Mouse (Mus musculus) midbrain, embryonic 15.5 days (tissue): ENCODE data around the gene Cpe. TPM values are rescaled to one million over a fixed set of nuclear protein-coding genes. Genes with fewer than 3 reads are reported as not detected.

Experiments used
- ATAC-seq: fragments of 200-750 bp; cut with Nextera tagmentation; replicated peaks from 2 replicates; pipeline ENCODE4 v1.8.0; 2017; ENCODE audit warnings: moderate TSS enrichment
- H3K27ac ChIP-seq: fragments of 300-500 bp; sonication (generic); 2 replicates; pipeline ENCODE4 v1.5.1; 2015; ENCODE audit warnings: mild to moderate bottlenecking, inconsistent platforms
- H3K27me3 ChIP-seq: fragments of 300-500 bp; sonication (generic); replicated peaks from 2 replicates; pipeline ENCODE4 v1.6.1; 2015; ENCODE audit warnings: inconsistent platforms
- H3K36me3 ChIP-seq: fragments of 300-500 bp; sonication (generic); replicated peaks from 2 replicates; pipeline ENCODE4 v1.6.1; 2015; ENCODE audit warnings: inconsistent platforms
- H3K4me1 ChIP-seq: fragments of 300-500 bp; sonication (generic); 2 replicates; pipeline ENCODE4 v1.6.1; 2015; ENCODE audit warnings: inconsistent platforms
- H3K4me2 ChIP-seq: fragments of 300-500 bp; sonication (generic); 2 replicates; pipeline ENCODE4 v1.6.1; 2015; ENCODE audit warnings: inconsistent platforms, mild to moderate bottlenecking, moderate library complexity
- H3K4me3 ChIP-seq: fragments of 300-500 bp; sonication (generic); 2 replicates; pipeline ENCODE4 v1.5.1; 2015; ENCODE audit warnings: mild to moderate bottlenecking, inconsistent platforms
- H3K9ac ChIP-seq: fragments of 300-500 bp; sonication (generic); 2 replicates; pipeline ENCODE4 v1.6.1; 2015; ENCODE audit warnings: mild to moderate bottlenecking, inconsistent platforms
- H3K9me3 ChIP-seq: fragments of 300-500 bp; sonication (generic); 2 replicates; pipeline ENCODE4 v1.6.1; 2016; ENCODE audit warnings: inconsistent platforms
- WGBS: fragments of 180-500 bp; shearing (Covaris S2); methylation state at CpG from one replicate; pipeline ENCODE4 v1.1.7; 2015; ENCODE audit warnings: mixed read lengths; 5-methylcytosine and 5-hydroxymethylcytosine counted together
- polyA plus RNA-seq: library from polyadenylated mRNA; unstranded; fragments of >200 nt; fragmentation: Nextera tagmentation; extraction: Ambion mirVana; gene quantifications from 2 replicates; pipeline ENCODE4 v1.2.1, GENCODE M21; 2015

Gene Cpe
- 862 and 895 TPM in 2 replicates for polyA plus RNA-seq

GRCm38 (mm10) chr8:64692651-64693201, at the start of gene Cpe:
Gene Cpe (minus strand): TSS chr8:64693054.
- Histone ChIP-seq H3K4me1 (peaks cover 34% of the 10 kb centered on the region), H3K4me2 (peak within 1 kb of the TSS; percentile 60), H3K9me3 (no peaks in the 10 kb centered on the region), H3K27ac (peak within 1 kb of the TSS; percentile 98), H3K4me3 (peak within 1 kb of the TSS; percentile 88), H3K9ac (peak within 1 kb of the TSS; percentile 94), H3K36me3 (no peaks in the 10 kb centered on the region), H3K27me3 (no peaks in the 10 kb centered on the region)
- ATAC-seq: peak; percentile 98
- under 1% methylated on average over 54 of the region's 54 CpGs for WGBS

GRCm38 (mm10) chr8:64740547-64741211, 47.8 kb upstream of the Cpe start:
- Histone ChIP-seq H3K4me3 (no peak overlapping the region), H3K36me3 (no peaks in the 10 kb centered on the region), H3K4me1 (no peaks in the 10 kb centered on the region), H3K9me3 (no peaks in the 10 kb centered on the region), H3K4me2 (no peak overlapping the region), H3K9ac (no peak overlapping the region), H3K27me3 (no peaks in the 10 kb centered on the region), H3K27ac (no peak overlapping the region)
- no peak for ATAC-seq
- 94% methylated on average over 13 of the region's 13 CpGs for WGBS

- H3K4me3 ChIP-seq: no peak overlapping the region
- no peaks in the 10 kb centered on the region for H3K36me3 ChIP-seq
- H3K4me1 ChIP-seq: peaks cover 6% of the 10 kb centered on the region
- no peaks in the 10 kb centered on the region for H3K27me3 ChIP-seq
- ATAC-seq: no peak
- no peak overlapping the region for H3K9ac ChIP-seq
- H3K4me2 ChIP-seq: no peak overlapping the region
- 72% methylated on average over 1 of the region's 1 CpGs for WGBS
- no peak overlapping the region for H3K27ac ChIP-seq
- no peaks in the 10 kb centered on the region for H3K9me3 ChIP-seq
Measured at GRCm38 (mm10) chr8:64738916-64739315, 46.1 kb upstream of the Cpe start.

GRCm38 (mm10) chr8:64736767-64737323, 44.0 kb upstream of the Cpe start:
- H3K4me1 ChIP-seq: peaks cover 14% of the 10 kb centered on the region
- H3K27me3 ChIP-seq: no peaks in the 10 kb centered on the region
- H3K36me3 ChIP-seq: no peaks in the 10 kb centered on the region
- H3K27ac ChIP-seq: no peak overlapping the region
- WGBS: 84% methylated on average over 3 of the region's 3 CpGs
- no peak overlapping the region for H3K9ac ChIP-seq
- no peak overlapping the region for H3K4me3 ChIP-seq
- ATAC-seq: no peak
- no peaks in the 10 kb centered on the region for H3K9me3 ChIP-seq
- H3K4me2 ChIP-seq: no peak overlapping the region

- 89% methylated on average over 8 of the region's 8 CpGs for WGBS
- no peaks in the 10 kb centered on the region for H3K27me3 ChIP-seq
- H3K9me3 ChIP-seq: no peaks in the 10 kb centered on the region
- H3K9ac ChIP-seq: no peak overlapping the region
- H3K4me2 ChIP-seq: no peak overlapping the region
- peaks cover 29% of the 10 kb centered on the region for H3K4me1 ChIP-seq
- no peak for ATAC-seq
- H3K4me3 ChIP-seq: no peak overlapping the region
- no peaks in the 10 kb centered on the region; the same call in 1 of the 2 replicates for H3K36me3 ChIP-seq
- H3K27ac ChIP-seq: 0 out of 2 replicates have a peak overlapping the region, but pooled peaks have one; percentile 49
Measured at GRCm38 (mm10) chr8:64735161-64735560, 42.3 kb upstream of the Cpe start.

GRCm38 (mm10) chr8:64733271-64733943, 40.6 kb upstream of the Cpe start, which contains the start of gene Msmo1:
Gene Msmo1 (minus strand): TSS chr8:64733792.
- Histone ChIP-seq H3K36me3 (peaks cover 5% of the 10 kb centered on the region; the same call in 1 of the 2 replicates), H3K27ac (peak within 1 kb of the TSS; percentile 92), H3K27me3 (no peaks in the 10 kb centered on the region), H3K4me3 (peak within 1 kb of the TSS; percentile 81), H3K9ac (peak within 1 kb of the TSS; percentile 75), H3K4me2 (peak within 1 kb of the TSS; percentile 51), H3K4me1 (peaks cover 44% of the 10 kb centered on the region), H3K9me3 (no peaks in the 10 kb centered on the region)
- ATAC-seq: peak; percentile 100
- WGBS: under 1% methylated on average over 60 of the region's 60 CpGs

- Histone ChIP-seq H3K9ac (peak overlapping the region; percentile 75), H3K4me3 (peak overlapping the region; percentile 81), H3K4me1 (peaks cover 50% of the 10 kb centered on the region), H3K9me3 (no peaks in the 10 kb centered on the region), H3K4me2 (peak overlapping the region; percentile 51), H3K36me3 (peaks cover 5% of the 10 kb centered on the region; the same call in 1 of the 2 replicates), H3K27me3 (no peaks in the 10 kb centered on the region), H3K27ac (peak overlapping the region; percentile 92)
- no peak for ATAC-seq
- WGBS: 8% methylated on average over 9 of the region's 9 CpGs
Measured at GRCm38 (mm10) chr8:64732596-64732995, 39.7 kb upstream of the Cpe start.

- 90% methylated on average over 7 of the region's 7 CpGs for WGBS
- H3K36me3 ChIP-seq: peaks cover 26% of the 10 kb centered on the region
- H3K27ac ChIP-seq: no peak overlapping the region
- no peak for ATAC-seq
- no peak overlapping the region for H3K9ac ChIP-seq
- H3K9me3 ChIP-seq: no peaks in the 10 kb centered on the region
- peaks cover 48% of the 10 kb centered on the region for H3K4me1 ChIP-seq
- H3K27me3 ChIP-seq: no peaks in the 10 kb centered on the region
- H3K4me2 ChIP-seq: no peak overlapping the region
- H3K4me3 ChIP-seq: no peak overlapping the region
Measured at GRCm38 (mm10) chr8:64728156-64728555, 35.3 kb upstream of the Cpe start.

- Histone ChIP-seq H3K4me1 (peaks cover 34% of the 10 kb centered on the region), H3K27ac (no peak overlapping the region), H3K4me3 (no peak overlapping the region), H3K9ac (no peak overlapping the region), H3K36me3 (peaks cover 34% of the 10 kb centered on the region), H3K4me2 (no peak overlapping the region), H3K9me3 (no peaks in the 10 kb centered on the region), H3K27me3 (no peaks in the 10 kb centered on the region)
- ATAC-seq: no peak
- WGBS: 90% methylated on average over 4 of the region's 4 CpGs
Measured at GRCm38 (mm10) chr8:64726190-64726695, 33.4 kb upstream of the Cpe start.

GRCm38 (mm10) chr8:64723206-64723605, 30.4 kb upstream of the Cpe start:
- ATAC-seq: no peak
- H3K27me3 ChIP-seq: no peaks in the 10 kb centered on the region
- H3K4me2 ChIP-seq: no peak overlapping the region
- no peaks in the 10 kb centered on the region for H3K9me3 ChIP-seq
- WGBS: 96% methylated on average over 2 of the region's 2 CpGs
- H3K4me3 ChIP-seq: no peak overlapping the region
- peaks cover 54% of the 10 kb centered on the region for H3K36me3 ChIP-seq
- H3K4me1 ChIP-seq: peaks cover 8% of the 10 kb centered on the region
- no peak overlapping the region for H3K27ac ChIP-seq
- H3K9ac ChIP-seq: no peak overlapping the region

- Histone ChIP-seq H3K27ac (no peak overlapping the region), H3K9me3 (no peaks in the 10 kb centered on the region), H3K4me2 (no peak overlapping the region), H3K27me3 (no peaks in the 10 kb centered on the region), H3K9ac (no peak overlapping the region), H3K4me3 (no peak overlapping the region), H3K4me1 (no peaks in the 10 kb centered on the region), H3K36me3 (peaks cover 54% of the 10 kb centered on the region)
- ATAC-seq: no peak
- 83% methylated on average over 7 of the region's 7 CpGs for WGBS
Measured at GRCm38 (mm10) chr8:64717868-64718267, 25.0 kb upstream of the Cpe start.

- Histone ChIP-seq H3K27ac (no peak overlapping the region), H3K4me1 (no peaks in the 10 kb centered on the region), H3K9ac (no peak overlapping the region), H3K27me3 (no peaks in the 10 kb centered on the region), H3K4me3 (no peak overlapping the region), H3K36me3 (peaks cover 15% of the 10 kb centered on the region; the same call in 1 of the 2 replicates), H3K4me2 (no peak overlapping the region), H3K9me3 (no peaks in the 10 kb centered on the region)
- 93% methylated on average over 7 of the region's 7 CpGs for WGBS
- no peak for ATAC-seq
Measured at GRCm38 (mm10) chr8:64712499-64712898, 19.6 kb upstream of the Cpe start.
